Mouse (Mus musculus) left cerebral cortex, adult 9 months (tissue): ENCODE data around the gene Scn4b.
A peak's percentile ranks its signal among the peaks of the same experiment; 100 is the strongest.

ENCODE experiments used
- DNase-seq, 2 experiments: peaks; one replicate each; pipeline ENCODE4 v3.0.0; 2022; ENCODE audit warnings: low spot score in 2 of 2

Gene Scn4b

GRCm38 (mm10) chr9:45138191-45139032 is at the start of gene Scn4b:
Gene Scn4b, plus strand, starts transcription at chr9:45138395.
- DNase-seq: no peak

GRCm38 (mm10) chr9:45090811-45091210 is 47.4 kb upstream of the Scn4b start:
- no peak for DNase-seq

- no peak for DNase-seq
Observed at GRCm38 (mm10) chr9:45092641-45093040, 45.6 kb upstream of the Scn4b start.

- DNase-seq: no peak
Observed at GRCm38 (mm10) chr9:45095149-45095937, 42.9 kb upstream of the Scn4b start.

- no peak for DNase-seq
Observed at GRCm38 (mm10) chr9:45097877-45098276, 40.3 kb upstream of the Scn4b start.

GRCm38 (mm10) chr9:45098426-45098825 is 39.8 kb upstream of the Scn4b start:
- DNase-seq: no peak

GRCm38 (mm10) chr9:45102528-45102927 is 35.7 kb upstream of the Scn4b start:
- no peak for DNase-seq

GRCm38 (mm10) chr9:45103211-45103979 is 34.8 kb upstream of the Scn4b start:
- no peak for DNase-seq

- no peak for DNase-seq
Observed at GRCm38 (mm10) chr9:45105596-45106374, 32.4 kb upstream of the Scn4b start.

GRCm38 (mm10) chr9:45115706-45116105 is 22.5 kb upstream of the Scn4b start:
- peak in 1 of 2 experiments; percentile 70 for DNase-seq

GRCm38 (mm10) chr9:45116819-45117218 is 21.4 kb upstream of the Scn4b start:
- no peak for DNase-seq

GRCm38 (mm10) chr9:45117741-45118431 is 20.3 kb upstream of the Scn4b start, which contains the start of gene Scn2b:
Gene Scn2b, plus strand, starts transcription at chr9:45117782.
- DNase-seq: no peak

- no peak for DNase-seq
Observed at GRCm38 (mm10) chr9:45118552-45118951, 19.6 kb upstream of the Scn4b start.

- no peak for DNase-seq
Observed at GRCm38 (mm10) chr9:45119316-45119953, 18.8 kb upstream of the Scn4b start.

GRCm38 (mm10) chr9:45119954-45120530 is 18.2 kb upstream of the Scn4b start:
- DNase-seq: no peak

- no peak for DNase-seq
Observed at GRCm38 (mm10) chr9:45120567-45120966, 17.6 kb upstream of the Scn4b start.

- DNase-seq: peak in 1 of 2 experiments; percentile 50
Observed at GRCm38 (mm10) chr9:45121001-45121400, 17.2 kb upstream of the Scn4b start.

- peak in 1 of 2 experiments; percentile 81 for DNase-seq
Observed at GRCm38 (mm10) chr9:45121769-45122168, 16.4 kb upstream of the Scn4b start.

GRCm38 (mm10) chr9:45122209-45122761 is 15.9 kb upstream of the Scn4b start:
- peak; percentile 72 to 85 for DNase-seq
